Mouse (Mus musculus): Measurements from ENCODE around the gene Npm3. TPM values are rescaled to one million over a fixed set of nuclear protein-coding genes. Genes with fewer than 3 reads are reported as not detected.

Npm3 gene
- polyA plus RNA-seq, 1 experiment from 2014 or later = 9.4 TPM

- Histone ChIP-seq H3K27me3 (peaks cover 34% of the 10 kb centered on the region), H3K4me2 (peak overlapping the region; percentile 97), H3K4me1 (peaks cover 29% of the 10 kb centered on the region), H3K27ac (no peak overlapping the region), H3K9ac (peak overlapping the region; percentile 89), H3K4me3 (peak overlapping the region; percentile 90), H3K36me3 (ENCODE audit: poor library complexity, severe bottlenecking) (peaks cover 26% of the 10 kb centered on the region), H3K9me3 (replicated peaks) (no peaks in the 10 kb centered on the region)
- WGBS = 2% methylated on average over 33 of the region's 33 CpGs
- no peak; the same call in 1 of the 2 replicates for ATAC-seq
Measured at GRCm38 (mm10) chr19:45748691-45749242, 624 bp downstream of the Npm3 start.

DNA sequence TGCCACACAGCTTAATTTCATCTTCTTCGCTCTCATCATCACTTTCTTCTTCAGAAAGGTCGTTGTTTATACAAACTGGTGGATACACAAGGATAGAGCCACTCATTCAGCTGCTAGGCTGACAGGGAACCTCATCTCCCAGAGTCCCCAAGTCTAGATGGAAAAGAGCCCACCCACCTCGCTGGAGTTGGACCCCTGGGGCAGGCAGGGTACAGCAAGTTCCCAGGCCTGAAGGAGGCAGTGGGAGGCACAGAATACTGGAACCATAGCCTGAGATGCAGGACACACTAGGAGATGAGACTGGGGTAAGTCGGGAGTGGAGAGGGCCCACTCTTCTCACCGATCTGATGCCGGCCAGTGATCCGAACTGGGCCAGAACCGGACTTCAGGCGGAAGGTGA, 1.2 kb downstream of the Npm3 start:
- Histone ChIP-seq H3K36me3 (ENCODE audit: poor library complexity, severe bottlenecking) (peaks cover 21% of the 10 kb centered on the region), H3K9me3 (replicated peaks) (no peaks in the 10 kb centered on the region), H3K9ac (peak overlapping the region; percentile 89; the same call in 1 of the 2 replicates), H3K27ac (no peak overlapping the region), H3K4me2 (peak overlapping the region; percentile 97), H3K4me3 (peak overlapping the region; percentile 90), H3K4me1 (peaks cover 31% of the 10 kb centered on the region), H3K27me3 (peaks cover 39% of the 10 kb centered on the region)
- no peak for ATAC-seq
- WGBS = 54% methylated on average over 9 of the region's 9 CpGs

GRCm38 (mm10) chr19:45747028-45747867, 2.1 kb downstream of the Npm3 start:
- ATAC-seq = no peak
- peaks cover 12% of the 10 kb centered on the region for H3K36me3 ChIP-seq (ENCODE audit: poor library complexity, severe bottlenecking)
- 38% methylated on average over 11 of the region's 11 CpGs for WGBS
- H3K4me2 ChIP-seq = no peak overlapping the region
- no peaks in the 10 kb centered on the region for H3K9me3 ChIP-seq (replicated peaks)
- no peak overlapping the region for H3K9ac ChIP-seq
- peaks cover 39% of the 10 kb centered on the region for H3K4me1 ChIP-seq
- H3K27me3 ChIP-seq = peaks cover 49% of the 10 kb centered on the region
- no peak overlapping the region for H3K27ac ChIP-seq
- H3K4me3 ChIP-seq = no peak overlapping the region

DNA sequence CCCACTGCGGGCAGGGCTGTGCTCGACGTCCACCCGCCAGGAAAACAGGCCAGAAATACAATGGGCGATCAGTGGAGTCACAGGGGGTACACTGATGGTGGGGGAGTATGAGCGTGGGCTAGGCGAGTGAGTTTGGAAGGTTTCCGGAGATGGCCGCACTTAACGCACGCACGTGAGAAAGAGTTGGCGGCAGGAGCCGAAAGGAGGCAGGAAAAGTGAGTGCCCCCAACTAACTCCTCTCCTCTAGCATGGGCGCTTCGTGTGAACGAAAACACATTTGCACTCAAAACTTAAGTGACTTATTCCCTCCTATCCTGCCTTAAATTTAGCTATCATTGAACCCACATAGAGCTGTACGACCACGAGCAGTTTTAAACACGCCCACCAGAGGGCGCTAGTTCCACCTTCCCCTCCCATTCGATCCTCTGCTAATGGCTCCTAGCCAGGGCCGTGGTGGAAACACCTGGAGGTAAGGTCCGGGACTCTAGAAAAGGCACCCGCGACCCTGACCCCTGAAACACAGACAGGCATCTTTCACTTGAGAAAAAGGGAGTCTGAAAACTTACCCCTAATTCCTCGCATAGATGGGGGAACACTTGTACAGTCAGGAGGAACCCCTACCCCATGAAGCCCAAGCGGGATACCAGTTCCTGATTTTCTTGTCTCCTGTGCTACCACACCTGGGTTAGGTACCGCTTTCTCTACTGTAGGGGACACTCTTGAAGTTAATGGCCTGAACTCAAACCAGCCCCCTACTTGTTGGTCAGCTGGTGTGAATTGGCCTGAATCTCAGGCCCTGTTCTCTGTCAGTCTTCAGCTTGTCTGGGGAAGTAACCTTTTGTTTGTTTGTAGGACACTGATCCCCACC, 3.0 kb downstream of the Npm3 start:
- no peak overlapping the region for H3K4me3 ChIP-seq
- peaks cover 5% of the 10 kb centered on the region for H3K36me3 ChIP-seq (ENCODE audit: poor library complexity, severe bottlenecking)
- 0 out of 2 replicates have a peak, but pooled peaks have one; percentile 8 for ATAC-seq
- no peak overlapping the region for H3K4me2 ChIP-seq
- peaks cover 46% of the 10 kb centered on the region for H3K4me1 ChIP-seq
- 9% methylated on average over 29 of the region's 29 CpGs for WGBS
- H3K27ac ChIP-seq = no peak overlapping the region
- H3K9me3 ChIP-seq (replicated peaks) = no peaks in the 10 kb centered on the region
- peaks cover 57% of the 10 kb centered on the region for H3K27me3 ChIP-seq
- H3K9ac ChIP-seq = no peak overlapping the region

DNA sequence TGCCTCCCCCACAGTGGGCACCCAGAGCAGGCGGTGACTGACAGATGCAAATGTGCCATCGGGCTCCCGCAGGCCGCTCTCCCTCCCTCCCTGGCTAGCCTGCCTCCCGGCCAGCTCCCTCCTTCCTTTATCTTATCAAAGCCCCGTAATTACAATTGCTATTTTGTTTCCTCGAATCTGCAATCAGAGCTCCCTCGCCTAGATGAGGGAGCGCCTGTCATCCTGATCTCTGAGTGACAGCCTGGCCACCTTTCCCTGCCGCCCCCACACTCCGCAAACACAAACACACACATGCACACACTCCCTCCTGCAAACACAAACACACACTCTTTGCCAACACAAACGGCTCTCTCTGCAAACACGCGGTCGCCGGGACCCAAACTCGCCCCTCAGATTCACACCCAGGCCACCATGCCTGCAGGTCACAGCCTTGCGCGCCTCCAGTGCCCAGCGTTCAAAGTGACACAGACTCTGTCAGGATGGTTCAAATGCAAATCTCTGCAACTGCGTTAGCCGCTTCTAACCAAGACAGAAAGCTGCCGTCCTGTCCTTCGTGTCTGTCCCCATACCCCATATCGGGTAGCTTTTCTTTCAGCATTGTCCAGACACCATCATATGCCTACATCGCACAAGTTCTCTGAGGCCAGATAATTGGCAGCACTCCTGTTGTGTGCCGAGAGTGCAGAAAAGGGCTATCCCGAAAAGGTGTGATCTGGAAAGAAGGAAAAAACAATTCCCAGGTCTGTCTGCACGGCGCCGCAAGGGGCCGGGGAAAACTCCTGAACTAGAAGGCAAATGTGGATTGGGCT, 3.8 kb downstream of the Npm3 start:
- H3K4me1 ChIP-seq = peaks cover 46% of the 10 kb centered on the region
- no peak overlapping the region for H3K27ac ChIP-seq
- H3K4me3 ChIP-seq = no peak overlapping the region
- no peak overlapping the region for H3K9ac ChIP-seq
- ATAC-seq = no peak
- H3K36me3 ChIP-seq (ENCODE audit: poor library complexity, severe bottlenecking) = no peaks in the 10 kb centered on the region
- H3K27me3 ChIP-seq = peaks cover 66% of the 10 kb centered on the region
- peak overlapping the region; percentile 10; the same call in 1 of the 2 replicates for H3K4me2 ChIP-seq
- H3K9me3 ChIP-seq (replicated peaks) = no peaks in the 10 kb centered on the region
- WGBS = 2% methylated on average over 32 of the region's 32 CpGs

- Histone ChIP-seq H3K4me3 (no peak overlapping the region), H3K9me3 (replicated peaks) (no peaks in the 10 kb centered on the region), H3K4me1 (peaks cover 38% of the 10 kb centered on the region), H3K36me3 (ENCODE audit: poor library complexity, severe bottlenecking) (no peaks in the 10 kb centered on the region), H3K27ac (no peak overlapping the region), H3K27me3 (peaks cover 84% of the 10 kb centered on the region), H3K9ac (no peak overlapping the region), H3K4me2 (0 out of 2 replicates have a peak overlapping the region, but pooled peaks have one; percentile 70)
- 13% methylated on average over 7 of the region's 7 CpGs for WGBS
- no peak for ATAC-seq
Measured at GRCm38 (mm10) chr19:45743619-45744018, 5.8 kb downstream of the Npm3 start.

DNA sequence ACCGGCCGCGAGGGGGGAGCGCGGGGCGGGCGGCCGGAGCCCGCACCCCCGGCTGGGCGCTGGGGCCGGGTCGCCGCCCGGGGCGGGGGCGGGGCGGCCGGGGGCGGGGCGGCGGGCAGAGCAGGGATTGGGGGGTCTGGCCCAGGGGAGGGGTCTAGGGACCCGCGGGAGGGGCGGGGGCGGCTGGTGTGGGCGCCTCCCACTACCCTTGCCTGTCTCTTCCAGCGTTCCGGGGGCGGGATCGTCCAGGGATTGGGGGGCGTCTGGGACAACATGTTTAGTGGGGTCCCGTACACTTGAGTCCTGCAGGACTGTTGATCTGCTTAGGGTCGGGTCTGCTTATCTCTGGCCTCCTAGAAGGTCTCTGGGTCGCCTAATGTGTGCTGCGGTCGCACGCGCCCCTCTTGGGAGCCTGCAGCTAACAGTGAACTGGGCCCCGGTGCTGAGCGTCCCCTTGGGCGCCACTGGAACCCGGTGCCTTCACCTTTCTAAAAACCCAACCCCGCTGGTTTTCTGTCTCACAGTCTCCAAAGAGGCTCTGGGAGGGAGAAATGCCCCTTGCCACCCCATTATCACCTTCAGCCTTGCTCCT, 6.3 kb downstream of the Npm3 start:
- Histone ChIP-seq H3K27ac (no peak overlapping the region), H3K4me1 (peaks cover 33% of the 10 kb centered on the region), H3K9ac (no peak overlapping the region), H3K4me2 (peak overlapping the region; percentile 70), H3K27me3 (peaks cover 89% of the 10 kb centered on the region), H3K36me3 (ENCODE audit: poor library complexity, severe bottlenecking) (no peaks in the 10 kb centered on the region), H3K9me3 (replicated peaks) (no peaks in the 10 kb centered on the region), H3K4me3 (peak overlapping the region; percentile 42)
- no peak for ATAC-seq
- 2% methylated on average over 17 of the region's 44 CpGs for WGBS

DNA sequence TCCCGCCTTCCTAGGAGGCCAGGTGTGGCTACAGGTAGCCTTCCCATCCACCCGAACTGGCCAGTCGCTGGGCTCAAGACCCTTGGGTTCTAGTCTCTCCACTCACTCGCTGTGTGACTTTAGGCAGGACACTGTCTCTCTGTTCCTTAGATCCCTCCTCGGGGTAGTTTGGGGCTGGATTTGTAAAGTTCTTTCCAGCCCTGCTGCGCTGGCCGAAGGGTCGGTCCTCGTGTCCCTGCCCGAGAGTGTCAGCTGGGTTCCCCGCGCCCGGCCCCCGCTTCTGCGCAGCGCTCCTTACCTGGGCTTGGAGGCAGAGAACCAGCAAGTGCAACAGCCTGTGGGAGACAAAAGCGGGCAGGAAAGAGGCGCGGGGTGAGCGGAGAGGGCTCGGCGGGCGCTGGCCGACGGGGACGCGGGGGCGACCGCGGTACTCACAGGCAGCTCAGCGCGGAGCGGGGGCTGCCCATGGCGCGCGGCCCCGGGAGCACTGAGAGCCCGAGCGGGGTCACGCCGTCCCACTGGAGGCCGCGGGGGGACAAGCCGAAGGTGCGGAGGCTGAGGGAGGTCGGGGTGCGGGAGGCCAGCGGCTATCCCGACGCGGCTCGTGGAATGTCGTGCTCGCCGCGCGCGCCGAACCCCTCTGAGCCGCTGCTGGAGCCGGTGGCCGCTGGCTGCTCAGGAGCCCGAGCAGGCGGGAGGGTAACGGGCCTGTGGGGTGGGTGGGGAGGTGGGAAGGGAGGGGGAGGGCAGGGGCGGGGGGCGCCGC, 7.0 kb downstream of the Npm3 start, which contains the start of gene Fgf8:
Gene Fgf8 (minus strand): TSS at position 698 of the 766 bp plus-strand sequence.
- Histone ChIP-seq H3K36me3 (ENCODE audit: poor library complexity, severe bottlenecking) (no peaks in the 10 kb centered on the region), H3K9me3 (replicated peaks) (no peaks in the 10 kb centered on the region), H3K4me2 (peak within 1 kb of the TSS; percentile 70), H3K27me3 (peaks cover 96% of the 10 kb centered on the region), H3K4me3 (peak within 1 kb of the TSS; percentile 42), H3K9ac (peak within 1 kb of the TSS; percentile 51), H3K4me1 (peaks cover 34% of the 10 kb centered on the region), H3K27ac (no peak within 1 kb of the TSS)
- under 1% methylated on average over 39 of the region's 68 CpGs for WGBS
- ATAC-seq = no peak

GRCm38 (mm10) chr19:45741431-45742217, 7.8 kb downstream of the Npm3 start:
- 1% methylated on average over 45 of the region's 45 CpGs for WGBS
- H3K4me3 ChIP-seq = peak overlapping the region; percentile 42
- H3K4me1 ChIP-seq = peaks cover 41% of the 10 kb centered on the region
- peak overlapping the region; percentile 70 for H3K4me2 ChIP-seq
- peaks cover 99% of the 10 kb centered on the region for H3K27me3 ChIP-seq
- H3K36me3 ChIP-seq (ENCODE audit: poor library complexity, severe bottlenecking) = no peaks in the 10 kb centered on the region
- no peak overlapping the region for H3K9ac ChIP-seq
- ATAC-seq = no peak
- H3K9me3 ChIP-seq (replicated peaks) = no peaks in the 10 kb centered on the region
- H3K27ac ChIP-seq = no peak overlapping the region

DNA sequence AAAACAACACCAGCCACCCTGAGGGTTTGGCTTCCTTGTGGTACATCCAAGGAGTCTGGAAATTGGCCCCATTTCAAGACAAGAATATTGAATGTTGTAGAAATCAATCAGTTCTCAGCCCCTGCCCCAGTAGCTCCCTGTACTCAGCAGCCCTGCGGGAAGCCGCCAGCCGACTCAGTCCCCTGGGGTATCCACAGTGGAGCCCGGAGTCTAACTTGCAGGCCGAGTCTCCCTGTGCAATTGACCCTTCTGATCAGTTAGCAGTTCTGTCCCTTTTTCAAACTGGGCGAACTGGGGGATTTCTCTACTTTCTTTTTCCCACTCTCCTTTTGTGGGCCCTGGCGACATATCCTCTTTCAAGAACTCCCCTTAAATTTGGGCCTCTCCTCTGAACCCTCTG, 8.6 kb downstream of the Npm3 start:
- no peak for ATAC-seq
- Histone ChIP-seq H3K4me2 (no peak overlapping the region), H3K9me3 (replicated peaks) (no peaks in the 10 kb centered on the region), H3K9ac (no peak overlapping the region), H3K27me3 (peaks cover 99% of the 10 kb centered on the region), H3K4me1 (peaks cover 37% of the 10 kb centered on the region), H3K36me3 (ENCODE audit: poor library complexity, severe bottlenecking) (no peaks in the 10 kb centered on the region), H3K4me3 (no peak overlapping the region), H3K27ac (no peak overlapping the region)
- whole genome bisulfite sequencing = 2% methylated on average over 7 of the region's 7 CpGs

All from forebrain, embryonic 13.5 days (tissue).